Mouse (Mus musculus) MEL (cell line): ENCODE results near the gene Tead1. TPM values are rescaled to one million over a fixed set of nuclear protein-coding genes. Genes with fewer than 3 reads are reported as not detected.

Experiments
- DNase-seq: peaks from one replicate; pipeline ENCODE4 v3.0.0; 2011; ENCODE audit warnings: low read depth, low spot score
- H3K27ac ChIP-seq: 2 replicates; pipeline ENCODE4 v1.5.1; 2012; ENCODE audit warnings: low read depth, mild to moderate bottlenecking, control low read depth, low read length, moderate library complexity; ENCODE audit not compliant: control insufficient read depth
- H3K27me3 ChIP-seq, 2 experiments: fragments of 150-350 bp in 1 of 2; sonication (generic) in 1 of 2; 2 replicates each; pipeline ENCODE4 v1.6.1; 2012; ENCODE audit warnings: low read length in 2 of 2, mild to moderate bottlenecking in 2 of 2, improper control_type of control experiment in 1 of 2, moderate library complexity in 1 of 2; ENCODE audit not compliant: insufficient read depth in 2 of 2, control insufficient read depth in 1 of 2
- H3K36me3 ChIP-seq, 2 experiments: 2 replicates each; pipeline ENCODE4 v1.6.1; 2012 to 2014; ENCODE audit warnings: low read length in 2 of 2, improper control_type of control experiment in 1 of 2, inconsistent platforms in 1 of 2, mild to moderate bottlenecking in 1 of 2; ENCODE audit not compliant: insufficient read depth in 2 of 2, control insufficient read depth in 1 of 2
- H3K4me1 ChIP-seq, 2 experiments: fragments of 150-350 bp in 1 of 2; sonication (generic) in 1 of 2; 2 replicates each; pipeline ENCODE4 v1.6.1; 2012; ENCODE audit warnings: low read length in 2 of 2, improper control_type of control experiment in 1 of 2, mild to moderate bottlenecking in 1 of 2; ENCODE audit not compliant: insufficient read depth in 2 of 2, control insufficient read depth in 1 of 2
- H3K4me3 ChIP-seq, 2 experiments: fragments of 150-350 bp in 1 of 2; sonication (generic) in 1 of 2; 2 replicates each; pipeline ENCODE4 v1.5.1; 2012; ENCODE audit warnings: low read depth in 2 of 2, low read length in 2 of 2, mild to moderate bottlenecking in 2 of 2, moderate library complexity in 2 of 2, control low read depth in 1 of 2, improper control_type of control experiment in 1 of 2; ENCODE audit not compliant: control insufficient read depth in 1 of 2, insufficient read depth in 1 of 2
- H3K79me2 ChIP-seq: 2 replicates; pipeline ENCODE4 v1.6.1; 2012; ENCODE audit warnings: mild to moderate bottlenecking, low read length, moderate library complexity; ENCODE audit not compliant: control insufficient read depth, poor library complexity, insufficient read depth
- H3K9ac ChIP-seq: 2 replicates; pipeline ENCODE4 v1.6.1; 2012; ENCODE audit warnings: low read depth, mild to moderate bottlenecking, control low read depth, low read length, moderate library complexity; ENCODE audit not compliant: control insufficient read depth, poor library complexity, severe bottlenecking
- H3K9me3 ChIP-seq: fragments of 150-350 bp; sonication (generic); replicated peaks from 2 replicates; pipeline ENCODE4 v1.6.1; 2012; ENCODE audit warnings: mild to moderate bottlenecking, low read length, improper control_type of control experiment, moderate library complexity; ENCODE audit not compliant: insufficient read depth
- BHLHE40 ChIP-seq: IDR thresholded peaks from 2 replicates; pipeline ENCODE4 v1.6.1; 2012; ENCODE audit warnings: low read depth, mild to moderate bottlenecking, inconsistent platforms, low read length, improper control_type of control experiment, borderline replicate concordance
- CTCF ChIP-seq, 3 experiments: IDR thresholded peaks in 2 of 3; conservative IDR thresholded peaks in 1 of 3; 2 replicates each; pipeline ENCODE4 v1.5.1; 2011 to 2012; ENCODE audit warnings: low read length in 3 of 3, low read depth in 2 of 3, mild to moderate bottlenecking in 2 of 3, improper control_type of control experiment in 1 of 3, inconsistent platforms in 1 of 3, mixed read lengths in 1 of 3, moderate library complexity in 1 of 3; ENCODE audit not compliant: control insufficient read depth in 1 of 3, insufficient read depth in 1 of 3, poor library complexity in 1 of 3, severe bottlenecking in 1 of 3
- E2F4 ChIP-seq: IDR thresholded peaks from 2 replicates; pipeline ENCODE4 v1.6.1; 2011; ENCODE audit warnings: low read depth, low read length, improper control_type of control experiment, borderline replicate concordance
- ELF1 ChIP-seq: IDR thresholded peaks from 2 replicates; pipeline ENCODE4 v1.6.1; 2014; ENCODE audit warnings: low read depth, mild to moderate bottlenecking, inconsistent platforms, low read length, improper control_type of control experiment, moderate library complexity
- EP300 ChIP-seq, 2 experiments: IDR thresholded peaks; 2 replicates each; pipeline ENCODE4 v1.6.1; 2011; ENCODE audit warnings: improper control_type of control experiment in 2 of 2, low read length in 2 of 2, low read depth in 1 of 2, mild to moderate bottlenecking in 1 of 2
- GABPA ChIP-seq: IDR thresholded peaks from 2 replicates; pipeline ENCODE4 v1.6.1; 2012; ENCODE audit warnings: low read depth, mild to moderate bottlenecking, inconsistent platforms, low read length, improper control_type of control experiment, moderate library complexity
- HCFC1 ChIP-seq: IDR thresholded peaks from 2 replicates; pipeline ENCODE4 v1.6.1; 2012; ENCODE audit warnings: low read depth, mild to moderate bottlenecking, inconsistent platforms, low read length, improper control_type of control experiment, moderate library complexity
- KAT2A ChIP-seq: conservative IDR thresholded peaks from 2 replicates; pipeline ENCODE4 v1.6.1; 2012; ENCODE audit warnings: low read depth, low read length, improper control_type of control experiment, inconsistent platforms
- MAFK ChIP-seq: IDR thresholded peaks from 2 replicates; pipeline ENCODE4 v1.6.1; 2011; ENCODE audit warnings: low read depth, mild to moderate bottlenecking, low read length, improper control_type of control experiment, borderline replicate concordance
- MAX ChIP-seq: IDR thresholded peaks from 2 replicates; pipeline ENCODE4 v1.6.1; 2011; ENCODE audit warnings: low read length, improper control_type of control experiment
- MAZ ChIP-seq: IDR thresholded peaks from 2 replicates; pipeline ENCODE4 v1.6.1; 2012; ENCODE audit warnings: low read depth, mild to moderate bottlenecking, inconsistent platforms, low read length, improper control_type of control experiment
- MEF2A ChIP-seq: IDR thresholded peaks from 2 replicates; pipeline ENCODE4 v1.6.1; 2014; ENCODE audit warnings: low read depth, mild to moderate bottlenecking, inconsistent platforms, low read length, improper control_type of control experiment; ENCODE audit not compliant: poor library complexity, insufficient replicate concordance, severe bottlenecking; ENCODE audit errors: extremely low read depth
- MXI1 ChIP-seq: IDR thresholded peaks from 2 replicates; pipeline ENCODE4 v1.6.1; 2011; ENCODE audit warnings: mild to moderate bottlenecking, low read depth, low read length, improper control_type of control experiment
- MYC ChIP-seq: IDR thresholded peaks from 2 replicates; pipeline ENCODE4 v1.6.1; 2011; ENCODE audit warnings: low read depth, mild to moderate bottlenecking, low read length, improper control_type of control experiment, moderate library complexity
- NELFE ChIP-seq: IDR thresholded peaks from 2 replicates; pipeline ENCODE4 v1.6.1; 2011; ENCODE audit warnings: low read depth, low read length, improper control_type of control experiment
- POLR2A ChIP-seq, 2 experiments: IDR thresholded peaks; 2 replicates each; pipeline ENCODE4 v1.6.1; 2011 to 2012; ENCODE audit warnings: low read length in 2 of 2, mild to moderate bottlenecking in 2 of 2, control low read depth in 1 of 2, improper control_type of control experiment in 1 of 2, low read depth in 1 of 2, moderate library complexity in 1 of 2; ENCODE audit not compliant: control insufficient read depth in 1 of 2, insufficient read depth in 1 of 2, poor library complexity in 1 of 2
- POLR2AphosphoS2 ChIP-seq: IDR thresholded peaks from 2 replicates; pipeline ENCODE4 v1.6.1; 2011; ENCODE audit warnings: low read length, improper control_type of control experiment
- RAD21 ChIP-seq: IDR thresholded peaks from 2 replicates; pipeline ENCODE4 v1.6.1; 2011; ENCODE audit warnings: mild to moderate bottlenecking, low read depth, low read length, improper control_type of control experiment
- SIN3A ChIP-seq: IDR thresholded peaks from 2 replicates; pipeline ENCODE4 v1.6.1; 2012; ENCODE audit warnings: low read length, improper control_type of control experiment, inconsistent platforms
- SMC3 ChIP-seq: IDR thresholded peaks from 2 replicates; pipeline ENCODE4 v1.6.1; 2011; ENCODE audit warnings: low read depth, low read length, improper control_type of control experiment
- TAL1 ChIP-seq: IDR thresholded peaks from 2 replicates; pipeline ENCODE4 v1.6.1; 2012; ENCODE audit warnings: mild to moderate bottlenecking, inconsistent platforms, low read length, moderate library complexity, mixed read lengths
- UBTF ChIP-seq: IDR thresholded peaks from 2 replicates; pipeline ENCODE4 v1.6.1; 2012; ENCODE audit warnings: low read depth, mild to moderate bottlenecking, inconsistent platforms, low read length, improper control_type of control experiment, moderate library complexity, borderline replicate concordance; ENCODE audit not compliant: insufficient read depth
- USF2 ChIP-seq, 2 experiments: IDR thresholded peaks; 2 replicates each; pipeline ENCODE4 v1.6.1; 2011 to 2012; ENCODE audit warnings: improper control_type of control experiment in 2 of 2, low read length in 2 of 2, borderline replicate concordance in 1 of 2, inconsistent platforms in 1 of 2, low read depth in 1 of 2, mild to moderate bottlenecking in 1 of 2; ENCODE audit not compliant: insufficient read depth in 1 of 2
- ZKSCAN1 ChIP-seq: IDR thresholded peaks from 2 replicates; pipeline ENCODE4 v1.6.1; 2012; ENCODE audit warnings: low read depth, mild to moderate bottlenecking, inconsistent platforms, low read length, improper control_type of control experiment, moderate library complexity
- ZMIZ1 ChIP-seq: IDR thresholded peaks from 2 replicates; pipeline ENCODE4 v1.6.1; 2012; ENCODE audit warnings: low read depth, mild to moderate bottlenecking, inconsistent platforms, low read length, improper control_type of control experiment, moderate library complexity
- ZNF384 ChIP-seq: IDR thresholded peaks from 2 replicates; pipeline ENCODE4 v1.6.1; 2012; ENCODE audit warnings: low read depth, mild to moderate bottlenecking, inconsistent platforms, low read length, improper control_type of control experiment
- polyA plus RNA-seq, 2 experiments: library from polyadenylated mRNA; stranded (reverse) in 1 of 2; unstranded in 1 of 2; fragments of >175 nt in 1 of 2; fragments of >200 nt in 1 of 2; gene quantifications; 2 replicates each; pipeline versions ENCODE4 v1.2.1 to v1.2.4; 2012; ENCODE audit warnings: low replicate concordance in 2 of 2, low read depth in 1 of 2; ENCODE audit not compliant: insufficient read length in 2 of 2, insufficient read depth in 1 of 2, missing spikeins in 1 of 2
- total RNA-seq: library from RNA; depleted of rRNA; stranded (reverse); fragments of 300-350 nt; gene quantifications from 2 replicates; pipeline ENCODE4 v1.2.3, GENCODE M21; 2012

Tead1 gene
- total and polyA plus RNA-seq, 3 experiments, result not detected

DNA sequence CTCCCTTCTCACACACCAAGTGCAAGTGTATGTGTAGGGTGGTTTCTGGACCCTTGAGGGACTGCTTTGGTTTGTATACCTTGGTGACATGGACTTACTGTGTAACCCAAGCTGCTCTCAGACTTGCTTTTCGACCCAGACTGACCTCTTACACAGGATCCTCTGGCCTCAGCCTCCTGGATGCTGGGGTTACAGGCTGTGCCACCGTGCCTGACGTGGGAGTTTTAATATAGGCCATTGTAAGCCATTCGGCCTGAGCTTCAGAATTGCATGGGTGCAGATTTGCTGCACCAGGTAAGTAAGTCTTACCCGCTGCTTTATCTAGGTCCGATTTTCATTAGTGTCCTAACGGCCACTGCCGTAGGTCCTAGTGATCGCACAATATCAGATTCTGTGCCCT lies 71.0 kb downstream of the Tead1 start:
- DNase-seq, result no peak

DNA sequence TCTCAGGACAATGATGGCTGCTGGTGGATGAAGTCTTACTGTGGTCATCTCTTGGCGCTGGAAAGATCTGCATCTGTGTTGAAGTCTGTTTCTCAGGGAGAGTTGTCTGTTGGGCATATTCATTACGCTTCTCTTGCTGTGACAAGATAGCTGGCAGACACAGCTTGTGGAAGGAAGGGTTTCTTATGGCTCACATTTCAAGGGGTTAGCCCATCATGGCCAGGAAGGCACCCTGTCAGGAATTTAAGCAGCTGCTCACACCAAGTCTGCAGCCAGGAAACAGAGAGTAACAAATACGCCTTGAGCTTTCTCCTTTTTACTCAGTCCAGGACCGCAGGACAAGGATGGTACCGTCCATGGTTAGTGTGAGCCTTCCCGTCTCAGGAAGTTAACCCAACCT lies 73.2 kb downstream of the Tead1 start:
- H3K27ac ChIP-seq, result no peak overlapping the region

More for the DNA sequence above, 71.0 kb downstream of the Tead1 start:
- H3K79me2 ChIP-seq, result no peaks in the 10 kb centered on the region
- no peaks in the 10 kb centered on the region for H3K9me3 ChIP-seq
- no peak for TF ChIP-seq ZMIZ1
- no peak for TF ChIP-seq RAD21
- no peak for TF ChIP-seq MAX
- no peak for TF ChIP-seq GABPA
- no peak for TF ChIP-seq E2F4
- TF ChIP-seq BHLHE40, result no peak
- TF ChIP-seq KAT2A, result no peak
- no peak for TF ChIP-seq UBTF
- TF ChIP-seq USF2 (IDR thresholded peaks at IDR 0.05; ENCODE audit: borderline replicate concordance in 1 of 2, insufficient read depth in 1 of 2, low read depth in 1 of 2, low read length in 2 of 2), result no peak
- TF ChIP-seq POLR2A (IDR thresholded peaks at IDR 0.05; ENCODE audit: control insufficient read depth in 1 of 2, insufficient read depth in 1 of 2, low read depth in 1 of 2, low read length in 2 of 2, poor library complexity in 1 of 2), result no peak
- no peak for TF ChIP-seq EP300 (IDR thresholded peaks at IDR 0.05; ENCODE audit: low read depth in 1 of 2, low read length in 2 of 2)
- TF ChIP-seq ZKSCAN1, result no peak
- TF ChIP-seq CTCF (IDR thresholded peaks at IDR 0.05 in 2 of 3, conservative IDR thresholded peaks at IDR 0.05 in 1 of 3; ENCODE audit: control insufficient read depth in 1 of 3, insufficient read depth in 1 of 3, low read depth in 2 of 3, low read length in 3 of 3, poor library complexity in 1 of 3, severe bottlenecking in 1 of 3), result no peak
- no peak for TF ChIP-seq NELFE
- TF ChIP-seq POLR2AphosphoS2, result no peak
- no peak overlapping the region for H3K27ac ChIP-seq
- H3K4me3 ChIP-seq, result no peak overlapping the region
- H3K27me3 ChIP-seq, result no peaks in the 10 kb centered on the region
- H3K9ac ChIP-seq, result no peak overlapping the region
- no peaks in the 10 kb centered on the region for H3K36me3 ChIP-seq
- no peaks in the 10 kb centered on the region for H3K4me1 ChIP-seq

More for the DNA sequence above, 73.2 kb downstream of the Tead1 start:
- no peak for TF ChIP-seq USF2 (IDR thresholded peaks at IDR 0.05; ENCODE audit: borderline replicate concordance in 1 of 2, insufficient read depth in 1 of 2, low read depth in 1 of 2, low read length in 2 of 2)
- no peak for TF ChIP-seq MAX
- TF ChIP-seq SMC3, result no peak
- no peak for TF ChIP-seq ZNF384
- no peak for TF ChIP-seq ELF1
- TF ChIP-seq HCFC1, result no peak
- no peak for TF ChIP-seq SIN3A
- no peak for TF ChIP-seq RAD21
- no peak for TF ChIP-seq MAZ
- no peak for TF ChIP-seq TAL1
- no peak for TF ChIP-seq MYC
- TF ChIP-seq MEF2A, result no peak
- TF ChIP-seq MAFK, result no peak
- no peak for TF ChIP-seq NELFE
- no peak for TF ChIP-seq MXI1
- no peak for TF ChIP-seq BHLHE40
- TF ChIP-seq KAT2A, result no peak
- Histone ChIP-seq H3K36me3 (no peaks in the 10 kb centered on the region), H3K9ac (no peak overlapping the region), H3K9me3 (no peaks in the 10 kb centered on the region), H3K79me2 (no peaks in the 10 kb centered on the region), H3K27me3 (no peaks in the 10 kb centered on the region), H3K4me1 (no peaks in the 10 kb centered on the region), H3K4me3 (no peak overlapping the region)
- no peak for DNase-seq
